Mouse (Mus musculus) inflammation-experienced regulatory T-cells, adult 16 weeks (primary cell): ENCODE results near the gene Tmem210. TPM values are rescaled to one million over a fixed set of nuclear protein-coding genes. Genes with fewer than 3 reads are reported as not detected.

Experiments used
- polyA plus RNA-seq: library from polyadenylated mRNA; unstranded; fragments of 100-300 nt; shearing (Covaris generic); gene quantifications from one replicate; pipeline ENCODE4 v1.2.1, GENCODE M21; 2017

Gene Tmem210
- polyA plus RNA-seq: not detected

GRCm38 (mm10) chr2:25287927-25288649 is at the start of gene Tmem210:
Gene Tmem210, plus strand, starts transcription at chr2:25288145.

GRCm38 (mm10) chr2:25242101-25242506 is 45.8 kb upstream of the Tmem210 start, which contains the start of the genes Rnf208 and Cysrt1:
Gene Rnf208, plus strand, starts transcription at chr2:25242255.
Gene Cysrt1, minus strand, starts transcription at chr2:25242452.

GRCm38 (mm10) chr2:25246183-25247072 is 41.5 kb upstream of the Tmem210 start, which contains the start of gene AL732309.1:
Gene AL732309.1, minus strand, starts transcription at chr2:25246863.

GRCm38 (mm10) chr2:25255284-25255779 is 32.6 kb upstream of the Tmem210 start, which contains the start of gene Tmem203:
Gene Tmem203, plus strand, starts transcription at chr2:25255439.

GRCm38 (mm10) chr2:25262291-25262767 is 25.6 kb upstream of the Tmem210 start, which contains the start of gene Tprn:
Gene Tprn, plus strand, starts transcription at chr2:25262618.

GRCm38 (mm10) chr2:25271827-25272511 is 16.0 kb upstream of the Tmem210 start, which contains the start of the genes Ssna1 and Anapc2:
Gene Ssna1, minus strand, starts transcription at chr2:25272438.
Gene Anapc2, plus strand, starts transcription at chr2:25272478.

GRCm38 (mm10) chr2:25289651-25290050 is 1.7 kb downstream of the Tmem210 start, which contains the start of gene Lrrc26:
Gene Lrrc26, plus strand, starts transcription at chr2:25289915.

GRCm38 (mm10) chr2:25318971-25319773 is 31.2 kb downstream of the Tmem210 start, which contains the start of gene Grin1:
Gene Grin1, minus strand, starts transcription at chr2:25319187.

GRCm38 (mm10) chr2:25332286-25333160 is 44.6 kb downstream of the Tmem210 start, which contains the start of gene Man1b1:
Gene Man1b1, plus strand, starts transcription at chr2:25332338.

Other genes with a start within 250 kb of the Tmem210 start
- gene Nsmf, start 233.8 kb upstream of the Tmem210 start, polyA plus RNA-seq: 45.0 TPM
- gene Entpd8, start 207.8 kb upstream of the Tmem210 start, polyA plus RNA-seq: 0.73 TPM
- 18.1 TPM for gene Noxa1, start 193.0 kb upstream of the Tmem210 start, polyA plus RNA-seq
- gene Nrarp, start 107.4 kb upstream of the Tmem210 start, polyA plus RNA-seq: 0.72 TPM
- gene Tor4a, start 91.3 kb upstream of the Tmem210 start, polyA plus RNA-seq: 176 TPM
- gene Nelfb, start 76.7 kb upstream of the Tmem210 start, polyA plus RNA-seq: 202 TPM
- not detected for gene Stpg3, start 73.5 kb upstream of the Tmem210 start, polyA plus RNA-seq
- gene Fam166a, start 69.4 kb upstream of the Tmem210 start, polyA plus RNA-seq: 1.7 TPM
- gene Tubb4b, start 63.4 kb upstream of the Tmem210 start, polyA plus RNA-seq: 214 TPM
- gene Slc34a3, start 53.8 kb upstream of the Tmem210 start, polyA plus RNA-seq: not detected
- gene Rnf224, start 51.4 kb upstream of the Tmem210 start, polyA plus RNA-seq: not detected
- gene Rnf208, start 45.9 kb upstream of the Tmem210 start, polyA plus RNA-seq: not detected
- gene Cysrt1, start 45.7 kb upstream of the Tmem210 start, polyA plus RNA-seq: not detected
- gene AL732309.1, start 41.3 kb upstream of the Tmem210 start, polyA plus RNA-seq: 8.7 TPM
- gene Tmem203, start 32.7 kb upstream of the Tmem210 start, polyA plus RNA-seq: 17.5 TPM
- gene Tprn, start 25.5 kb upstream of the Tmem210 start, polyA plus RNA-seq: 5.5 TPM
- 131 TPM for gene Ssna1, start 15.7 kb upstream of the Tmem210 start, polyA plus RNA-seq
- gene Anapc2, start 15.7 kb upstream of the Tmem210 start, polyA plus RNA-seq: 120 TPM
- not detected for gene Lrrc26, start 1.8 kb downstream of the Tmem210 start, polyA plus RNA-seq
- 0.10 TPM for gene Grin1, start 31.0 kb downstream of the Tmem210 start, polyA plus RNA-seq
- gene Man1b1, start 44.2 kb downstream of the Tmem210 start, polyA plus RNA-seq: 23.8 TPM
- gene Dpp7, start 68.2 kb downstream of the Tmem210 start, polyA plus RNA-seq: 28.5 TPM
- gene Uap1l1, start 77.5 kb downstream of the Tmem210 start, polyA plus RNA-seq: 18.3 TPM
- 1.2 TPM for gene Sapcd2, start 84.2 kb downstream of the Tmem210 start, polyA plus RNA-seq
- gene Entpd2, start 107.7 kb downstream of the Tmem210 start, polyA plus RNA-seq: not detected
- gene Npdc1, start 111.2 kb downstream of the Tmem210 start, polyA plus RNA-seq: 3.4 TPM
- gene Fut7, start 135.1 kb downstream of the Tmem210 start, polyA plus RNA-seq: 10.9 TPM
- gene Abca2, start 140.6 kb downstream of the Tmem210 start, polyA plus RNA-seq: 30.7 TPM
- gene Clic3, start 168.7 kb downstream of the Tmem210 start, polyA plus RNA-seq: 3.9 TPM
- gene Paxx, start 172.9 kb downstream of the Tmem210 start, polyA plus RNA-seq: 100 TPM
- gene Ptgds, start 181.9 kb downstream of the Tmem210 start, polyA plus RNA-seq: not detected
- not detected for gene Lcn12, start 205.8 kb downstream of the Tmem210 start, polyA plus RNA-seq
- gene Fbxw5, start 212.6 kb downstream of the Tmem210 start, polyA plus RNA-seq: 130 TPM
- 10.9 TPM for gene C8g, start 213.6 kb downstream of the Tmem210 start, polyA plus RNA-seq